Mouse (Mus musculus): ENCODE data around the gene Atf7.

GRCm38 (mm10) chr15:102593996-102594656, 31.1 kb downstream of the Atf7 start:
- TF ChIP-seq HCFC1 (IDR thresholded peaks at IDR 0.05; ENCODE audit: borderline replicate concordance, insufficient read depth, low read length) (no peak), MAFK (IDR thresholded peaks at IDR 0.05; ENCODE audit: insufficient read depth, low read depth, low read length) (no peak)

All from ES-E14 (cell line).